In the genomic region with DNA sequence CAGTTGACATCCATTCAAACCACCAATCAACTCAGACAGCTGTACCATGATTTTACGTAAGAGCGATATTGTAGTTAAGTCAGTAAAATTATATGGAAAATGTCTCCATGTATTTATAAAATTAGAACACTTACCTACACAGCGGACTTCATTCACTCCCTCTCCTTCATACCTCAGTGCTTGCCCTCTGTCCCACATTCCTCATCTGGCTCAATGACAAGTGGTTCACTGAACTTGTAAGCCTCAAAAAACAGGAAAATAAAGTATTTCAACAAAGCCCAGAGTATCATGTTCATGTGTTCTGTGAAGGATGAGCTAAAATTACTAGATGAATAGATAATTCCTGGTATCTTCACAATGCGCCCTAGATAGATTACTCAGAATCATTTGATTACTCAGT, we compare ENCODE assay signal across 22 mouse cellular contexts.
DNase-seq lines count a peak whose midpoint lies in the region; ATAC-seq and TF ChIP-seq lines count a peak whose summit lies in the region.
"Had no signal": no experiment of that assay in that cellular context is flagged by ENCODE, and none has a peak within 500 bp of the region (broad histone marks: within the 10 kb centered on the region; RNA-seq: fewer than 3 reads in every experiment).

No protein-coding gene starts in this region.

- no peak for TF ChIP-seq EP300 in stomach, postnatal 0 days (optimal IDR thresholded peaks at IDR 0.05)

- H3K4me3 ChIP-seq in kidney, adult 2 months (ENCODE audit: insufficient read depth, low read depth, low read length), result no peak overlapping the region
- no peak overlapping the region for H3K4me3 ChIP-seq in layer of hippocampus, adult 2 months
- no peak overlapping the region for H3K4me3 ChIP-seq in stomach, postnatal 0 days (ENCODE audit: low read depth, low read length)
- H3K4me3 ChIP-seq: embryonic facial prominence, embryonic 12.5 days; embryonic facial prominence, embryonic 15.5 days; heart, embryonic 12.5 days; heart, embryonic 15.5 days; hindbrain, embryonic 10.5 days; hindbrain, embryonic 13.5 days had no signal

- no peak overlapping the region for H3K9ac ChIP-seq in stomach, postnatal 0 days (ENCODE audit: low read length)
- H3K9ac ChIP-seq: embryonic facial prominence, embryonic 12.5 days; embryonic facial prominence, embryonic 15.5 days; forebrain, postnatal 0 days; heart, embryonic 12.5 days; heart, embryonic 15.5 days; hindbrain, embryonic 13.5 days had no signal

- TF ChIP-seq CTCF in kidney, adult 2 months (conservative IDR thresholded peaks at IDR 0.05; ENCODE audit: insufficient read depth, insufficient read length, low read depth, low read length), result no peak
- TF ChIP-seq CTCF in layer of hippocampus, adult 2 months (conservative IDR thresholded peaks at IDR 0.05), result no peak
- TF ChIP-seq CTCF in stomach, postnatal 0 days (IDR thresholded peaks at IDR 0.05; ENCODE audit: low read depth), result no peak

- no peaks in the 10 kb centered on the region for H3K27me3 ChIP-seq in kidney, adult 2 months (replicated peaks; ENCODE audit: control insufficient read depth, insufficient read depth, low read length)
- H3K27me3 ChIP-seq in stomach, postnatal 0 days (ENCODE audit: control insufficient read depth, insufficient read depth, low read length), result no peaks in the 10 kb centered on the region
- H3K27me3 ChIP-seq: embryonic facial prominence, embryonic 12.5 days; embryonic facial prominence, embryonic 15.5 days; heart, embryonic 12.5 days; heart, embryonic 15.5 days; hindbrain, embryonic 13.5 days had no signal

- 72% methylated on average over 4 of the region's 4 CpGs for WGBS in kidney, adult 2 months
- 96% methylated on average over 4 of the region's 4 CpGs for WGBS in stomach, postnatal 0 days

- no peak for ATAC-seq in stomach, postnatal 0 days (ENCODE audit: low FRiP score, low TSS enrichment)
- ATAC-seq: activated CD4-positive, CD25-positive, alpha-beta regulatory T cell, adult 4 months; forebrain, embryonic 14.5 days; forebrain, postnatal 0 days had no signal

- no peaks in the 10 kb centered on the region; the same call in 1 of the 2 replicates for H3K4me1 ChIP-seq in kidney, adult 2 months (ENCODE audit: control insufficient read depth, insufficient read depth, low read length)
- no peaks in the 10 kb centered on the region for H3K4me1 ChIP-seq in stomach, postnatal 0 days (replicated peaks; ENCODE audit: control insufficient read depth, insufficient read depth)
- H3K4me1 ChIP-seq: embryonic facial prominence, embryonic 12.5 days; embryonic facial prominence, embryonic 15.5 days; heart, embryonic 15.5 days had no signal

- H3K27ac ChIP-seq in kidney, adult 2 months (ENCODE audit: insufficient read depth, low read depth, low read length), result no peak overlapping the region
- peak overlapping the region; percentile 3; the same call in 1 of the 2 replicates for H3K27ac ChIP-seq in layer of hippocampus, adult 2 months
- H3K27ac ChIP-seq in stomach, postnatal 0 days (replicated peaks), result no peak overlapping the region
- H3K27ac ChIP-seq: embryonic facial prominence, embryonic 12.5 days; embryonic facial prominence, embryonic 15.5 days; heart, embryonic 15.5 days; hindbrain, embryonic 10.5 days; hindbrain, embryonic 13.5 days had no signal

- H3K36me3 ChIP-seq in kidney, adult 2 months (ENCODE audit: control insufficient read depth, insufficient read depth, low read length), result no peaks in the 10 kb centered on the region
- H3K36me3 ChIP-seq in stomach, postnatal 0 days (ENCODE audit: control insufficient read depth, insufficient read depth, low read length), result no peaks in the 10 kb centered on the region
- H3K36me3 ChIP-seq: embryonic facial prominence, embryonic 12.5 days; embryonic facial prominence, embryonic 15.5 days; heart, embryonic 12.5 days; heart, embryonic 15.5 days; hindbrain, embryonic 10.5 days; hindbrain, embryonic 13.5 days had no signal

- H3K4me2 ChIP-seq in stomach, postnatal 0 days (replicated peaks; ENCODE audit: low read depth), result no peak overlapping the region
- H3K4me2 ChIP-seq: embryonic facial prominence, embryonic 12.5 days; embryonic facial prominence, embryonic 15.5 days; heart, embryonic 12.5 days; heart, embryonic 15.5 days; hindbrain, embryonic 13.5 days had no signal

- peak; percentile 18 for DNase-seq in adrenal gland, postnatal 10 days
- DNase-seq in adrenal gland, adult 2 months, result no peak
- DNase-seq in kidney, adult 2 months, result peak; percentile 77
- DNase-seq in kidney, postnatal 10 days, result no peak
- DNase-seq in layer of hippocampus, adult 2 months (ENCODE audit: low spot score in 2 of 2), result no peak
- DNase-seq in layer of hippocampus, adult 9-11 months, result no peak
- peak; percentile 25 for DNase-seq in kidney, postnatal 14 days
- no peak for DNase-seq in stomach, postnatal 0 days (ENCODE audit: low spot score)
- DNase-seq: adrenal gland, postnatal 14 days; forebrain, postnatal 0 days; gastrocnemius, postnatal 25 days; heart, adult 18-20 months; heart, postnatal 10 days; heart, postnatal 36 days had no signal

- TF ChIP-seq POLR2A in kidney, adult 2 months (IDR thresholded peaks at IDR 0.05; ENCODE audit: low read depth, low read length), result no peak

- H3K9me3 ChIP-seq in stomach, postnatal 0 days (ENCODE audit: control insufficient read depth, low read length), result no peaks in the 10 kb centered on the region
- H3K9me3 ChIP-seq: embryonic facial prominence, embryonic 12.5 days; embryonic facial prominence, embryonic 15.5 days; heart, embryonic 12.5 days; heart, embryonic 15.5 days; hindbrain, embryonic 10.5 days; hindbrain, embryonic 13.5 days had no signal

Comparison
In these comparisons a context has a peak if more than half of its experiments do, and no peak if none do; other contexts are left out.
1. DNase-seq: peak in adrenal gland, postnatal 10 days (single experiment), kidney, adult 2 months (single experiment) and kidney, postnatal 14 days (single experiment); none in adrenal gland, adult 2 months (single experiment), kidney, postnatal 10 days (single experiment), layer of hippocampus, adult 2 months (0 of 2), layer of hippocampus, adult 9-11 months (single experiment) and stomach, postnatal 0 days (single experiment).